Mouse (Mus musculus) heart, adult 8-10 months (tissue): Measurements from ENCODE around the gene Tut1. TPM values are rescaled to one million over a fixed set of nuclear protein-coding genes. Genes with fewer than 3 reads are reported as not detected.

Experiments used
- DNase-seq: peaks from one replicate; pipeline ENCODE4 v3.0.0; 2022; ENCODE audit warnings: low spot score
- total RNA-seq, 4 experiments: library from RNA; stranded (reverse); gene quantifications; 2 replicates each; pipeline ENCODE4 v1.2.4; 2022

Tut1 gene
- 10 to 100 TPM in 1 of 4 experiments, 1 to 10 TPM in 3; 8.1 to 10.3 (median 8.6) TPM for total RNA-seq

GRCm38 (mm10) chr19:8953135-8954039, at the start of gene Tut1:
Gene Tut1, plus strand, starts transcription at chr19:8953847.
- peak; percentile 97 for DNase-seq

- no peak for DNase-seq
Measured at GRCm38 (mm10) chr19:8908531-8908930, 45.1 kb upstream of the Tut1 start.

GRCm38 (mm10) chr19:8911810-8912209, 41.8 kb upstream of the Tut1 start:
- no peak for DNase-seq

- no peak for DNase-seq
Measured at GRCm38 (mm10) chr19:8914212-8914611, 39.4 kb upstream of the Tut1 start.

- no peak for DNase-seq
Measured at GRCm38 (mm10) chr19:8919000-8919399, 34.6 kb upstream of the Tut1 start.

- no peak for DNase-seq
Measured at GRCm38 (mm10) chr19:8919684-8920072, 34.0 kb upstream of the Tut1 start.

GRCm38 (mm10) chr19:8920073-8920736, 33.4 kb upstream of the Tut1 start, which contains the start of gene B3gat3:
Gene B3gat3, plus strand, starts transcription at chr19:8920374.
- DNase-seq, result peak; percentile 98

GRCm38 (mm10) chr19:8920836-8921291, 32.8 kb upstream of the Tut1 start:
- no peak for DNase-seq

- no peak for DNase-seq
Measured at GRCm38 (mm10) chr19:8921741-8922140, 31.9 kb upstream of the Tut1 start.

- DNase-seq, result no peak
Measured at GRCm38 (mm10) chr19:8926766-8927165, 26.9 kb upstream of the Tut1 start.

GRCm38 (mm10) chr19:8927891-8928525, 25.6 kb upstream of the Tut1 start:
- no peak for DNase-seq

GRCm38 (mm10) chr19:8928689-8929223, 24.9 kb upstream of the Tut1 start:
- DNase-seq, result no peak

- peak; percentile 95 for DNase-seq
Measured at GRCm38 (mm10) chr19:8929224-8930088, 24.2 kb upstream of the Tut1 start, which contains the start of the genes Rom1 and Eml3. Gene Rom1, minus strand, starts transcription at chr19:8929356. Gene Eml3, plus strand, starts transcription at chr19:8929552.

GRCm38 (mm10) chr19:8930117-8930516, 23.5 kb upstream of the Tut1 start:
- DNase-seq, result no peak

- DNase-seq, result no peak
Measured at GRCm38 (mm10) chr19:8930771-8931170, 22.9 kb upstream of the Tut1 start.

GRCm38 (mm10) chr19:8936736-8937135, 16.9 kb upstream of the Tut1 start:
- DNase-seq, result no peak

- no peak for DNase-seq
Measured at GRCm38 (mm10) chr19:8940526-8941133, 13.0 kb upstream of the Tut1 start.

- DNase-seq, result no peak
Measured at GRCm38 (mm10) chr19:8941136-8941514, 12.5 kb upstream of the Tut1 start.

GRCm38 (mm10) chr19:8941515-8942217, 12.0 kb upstream of the Tut1 start, which contains the start of gene Mta2:
Gene Mta2, plus strand, starts transcription at chr19:8941875.
- DNase-seq, result peak; percentile 91
